Mouse (Mus musculus): ENCODE measurements around the gene Ermard. TPM values are rescaled to one million over a fixed set of nuclear protein-coding genes. Genes with fewer than 3 reads are reported as not detected.

Gene Ermard
- polyA plus RNA-seq, 1 experiment from 2014 or later, result 54.7 TPM

DNA sequence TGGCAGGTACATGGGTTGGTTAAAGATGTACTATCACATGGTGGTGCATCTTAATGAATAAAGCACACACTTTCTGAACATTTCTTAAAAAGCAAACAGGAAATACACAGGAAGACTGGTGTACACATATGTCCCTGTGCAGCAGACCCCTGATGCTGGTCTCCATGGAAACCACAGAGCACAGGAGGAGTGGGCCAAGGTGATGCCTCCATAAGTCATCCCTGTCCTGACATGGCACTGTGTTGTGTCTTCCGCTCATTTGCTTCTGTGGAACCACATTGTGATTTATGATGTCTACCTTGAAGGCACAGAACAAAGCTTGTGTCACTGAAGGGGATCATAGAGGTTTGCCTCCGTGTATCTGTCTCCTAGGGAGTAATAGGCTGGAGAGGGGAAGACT lies 31.2 kb downstream of the Ermard start:
- Histone ChIP-seq H3K36me3 (ENCODE audit: control insufficient read depth, insufficient read depth, low read length) (no peaks in the 10 kb centered on the region), H3K4me2 (ENCODE audit: low read length) (no peak overlapping the region), H3K4me3 (ENCODE audit: low read depth, low read length) (no peak overlapping the region), H3K9ac (ENCODE audit: low read length) (no peak overlapping the region), H3K27me3 (replicated peaks; ENCODE audit: control insufficient read depth, insufficient read depth, low read length) (no peaks in the 10 kb centered on the region), H3K4me1 (ENCODE audit: control insufficient read depth, insufficient read depth, low read length) (no peaks in the 10 kb centered on the region), H3K27ac (ENCODE audit: low read depth, low read length) (no peak overlapping the region), H3K9me3 (replicated peaks; ENCODE audit: control insufficient read depth, low read length) (no peaks in the 10 kb centered on the region)
- DNase-seq (ENCODE audit: low spot score) (no peak), ATAC-seq (no peak)
- 96% methylated on average over 2 of the region's 2 CpGs for WGBS

DNA sequence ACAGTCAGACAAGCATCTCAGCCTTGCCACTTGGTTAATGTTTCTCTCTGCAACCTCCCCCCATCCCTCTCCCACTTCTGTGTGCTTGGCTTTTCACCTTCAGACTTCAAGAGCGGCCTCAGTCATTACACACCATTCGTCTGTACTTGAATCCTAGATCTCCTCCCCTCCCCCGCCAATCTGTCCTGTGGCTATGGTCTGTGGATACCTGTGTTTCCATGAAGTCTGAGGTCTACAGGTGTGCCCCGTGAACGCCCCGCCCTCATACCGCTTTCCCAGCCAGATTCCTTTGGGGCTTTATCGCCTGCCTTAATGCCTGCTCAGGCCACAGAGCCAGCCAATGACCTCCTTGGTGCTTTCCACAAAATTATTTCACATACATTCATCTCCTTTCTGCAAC lies 34.0 kb downstream of the Ermard start:
- no peaks in the 10 kb centered on the region for H3K27me3 ChIP-seq (replicated peaks; ENCODE audit: control insufficient read depth, insufficient read depth, low read length)
- DNase-seq (ENCODE audit: low spot score) (no peak), ATAC-seq (no peak)
- H3K36me3 ChIP-seq (ENCODE audit: control insufficient read depth, insufficient read depth, low read length), result no peaks in the 10 kb centered on the region
- H3K4me3 ChIP-seq (ENCODE audit: low read depth, low read length), result no peak overlapping the region
- H3K9me3 ChIP-seq (replicated peaks; ENCODE audit: control insufficient read depth, low read length), result no peaks in the 10 kb centered on the region
- H3K27ac ChIP-seq (ENCODE audit: low read depth, low read length), result no peak overlapping the region
- no peak overlapping the region for H3K9ac ChIP-seq (ENCODE audit: low read length)
- no peaks in the 10 kb centered on the region for H3K4me1 ChIP-seq (ENCODE audit: control insufficient read depth, insufficient read depth, low read length)
- no peak overlapping the region for H3K4me2 ChIP-seq (ENCODE audit: low read length)
- 90% methylated on average over 8 of the region's 8 CpGs for WGBS

DNA sequence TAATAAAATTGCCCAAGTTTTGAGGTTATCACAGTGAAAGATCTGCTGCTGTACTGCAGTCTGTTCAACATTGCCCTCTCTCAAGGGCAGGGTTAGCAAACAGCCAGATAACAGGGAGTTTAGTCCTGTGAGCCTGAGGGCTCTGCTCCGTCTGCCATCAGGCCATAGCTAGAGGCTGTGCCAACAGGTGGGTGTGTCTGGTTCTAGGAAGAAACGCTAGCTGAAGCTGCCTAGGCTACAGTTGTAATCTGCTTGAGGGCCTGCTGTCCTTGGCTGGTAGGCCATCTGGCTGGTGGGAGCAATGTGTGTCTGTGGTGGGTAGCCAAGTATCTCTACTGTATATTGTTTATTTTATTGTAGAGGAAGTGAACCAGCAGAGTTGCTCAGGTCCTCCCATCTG lies 36.5 kb downstream of the Ermard start:
- H3K9ac ChIP-seq (ENCODE audit: low read length), result no peak overlapping the region
- H3K4me2 ChIP-seq (ENCODE audit: low read length), result no peak overlapping the region
- 58% methylated on average over 2 of the region's 2 CpGs for WGBS
- H3K4me3 ChIP-seq (ENCODE audit: low read depth, low read length), result no peak overlapping the region
- ATAC-seq (no peak), DNase-seq (ENCODE audit: low spot score) (peak; percentile 20)
- no peaks in the 10 kb centered on the region for H3K4me1 ChIP-seq (ENCODE audit: control insufficient read depth, insufficient read depth, low read length)
- no peaks in the 10 kb centered on the region for H3K27me3 ChIP-seq (replicated peaks; ENCODE audit: control insufficient read depth, insufficient read depth, low read length)
- no peaks in the 10 kb centered on the region for H3K36me3 ChIP-seq (ENCODE audit: control insufficient read depth, insufficient read depth, low read length)
- no peak overlapping the region for H3K27ac ChIP-seq (ENCODE audit: low read depth, low read length)
- no peaks in the 10 kb centered on the region for H3K9me3 ChIP-seq (replicated peaks; ENCODE audit: control insufficient read depth, low read length)

DNA sequence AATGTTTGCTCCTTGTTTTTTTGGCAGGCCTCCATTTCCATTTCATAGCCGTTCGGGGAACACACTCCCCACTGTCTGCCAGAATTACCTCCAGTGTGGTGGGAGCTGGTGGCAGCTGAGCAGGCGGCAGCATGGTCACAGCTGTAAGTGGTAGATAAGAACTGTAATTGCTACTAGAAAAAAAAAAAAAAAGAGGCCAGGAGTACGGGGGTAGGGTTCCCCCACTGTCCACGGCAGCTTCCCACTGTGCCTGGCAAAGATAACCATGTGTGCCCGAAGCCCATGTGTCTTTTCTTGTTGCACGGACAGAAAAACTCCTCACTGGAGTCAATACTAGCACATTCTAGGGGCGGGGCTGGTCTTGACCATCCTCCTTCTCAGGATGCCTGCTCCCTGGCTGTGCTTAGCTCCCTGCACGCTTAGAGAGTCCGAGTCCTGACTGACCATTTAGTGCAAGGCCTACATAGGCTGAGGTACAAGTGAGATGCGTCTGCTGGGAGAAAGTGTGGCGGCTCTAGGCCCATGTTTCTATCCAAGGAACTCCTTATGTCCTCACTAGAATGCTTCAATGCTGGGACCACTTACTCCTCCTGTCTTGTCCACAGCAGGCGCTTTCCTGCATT lies 43.3 kb downstream of the Ermard start:
- Histone ChIP-seq H3K27ac (ENCODE audit: low read depth, low read length) (no peak overlapping the region), H3K9me3 (replicated peaks; ENCODE audit: control insufficient read depth, low read length) (no peaks in the 10 kb centered on the region), H3K27me3 (replicated peaks; ENCODE audit: control insufficient read depth, insufficient read depth, low read length) (no peaks in the 10 kb centered on the region), H3K4me2 (ENCODE audit: low read length) (no peak overlapping the region), H3K9ac (ENCODE audit: low read length) (no peak overlapping the region), H3K4me3 (ENCODE audit: low read depth, low read length) (no peak overlapping the region), H3K36me3 (ENCODE audit: control insufficient read depth, insufficient read depth, low read length) (no peaks in the 10 kb centered on the region), H3K4me1 (ENCODE audit: control insufficient read depth, insufficient read depth, low read length) (peaks cover 12% of the 10 kb centered on the region)
- DNase-seq (ENCODE audit: low spot score), result no peak
- ATAC-seq, result 0 out of 2 replicates have a peak, but pooled peaks have one; percentile 19
- WGBS, result 62% methylated on average over 13 of the region's 13 CpGs

DNA sequence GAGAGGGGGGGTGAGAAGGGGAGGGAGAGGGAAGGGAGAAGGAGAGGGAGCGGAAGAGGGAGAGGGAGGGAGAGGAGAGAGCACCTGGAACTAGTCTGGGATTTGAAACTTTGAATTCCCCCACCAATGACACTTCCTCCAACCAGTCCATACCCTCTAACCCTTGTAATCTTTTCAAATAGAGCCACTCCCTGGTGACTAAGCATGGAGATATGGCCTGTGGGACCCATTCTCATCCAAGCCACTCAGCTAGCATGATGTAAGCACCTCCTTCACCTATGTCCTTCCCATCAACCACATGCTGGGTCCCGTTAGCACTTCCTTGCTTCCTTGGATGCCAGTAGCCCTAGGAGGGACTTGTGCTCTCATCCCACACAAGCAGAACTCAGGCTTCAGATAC lies 44.0 kb downstream of the Ermard start:
- WGBS, result 74% methylated on average over 2 of the region's 2 CpGs
- Histone ChIP-seq H3K27ac (ENCODE audit: low read depth, low read length) (no peak overlapping the region), H3K9me3 (replicated peaks; ENCODE audit: control insufficient read depth, low read length) (no peaks in the 10 kb centered on the region), H3K36me3 (ENCODE audit: control insufficient read depth, insufficient read depth, low read length) (no peaks in the 10 kb centered on the region), H3K27me3 (replicated peaks; ENCODE audit: control insufficient read depth, insufficient read depth, low read length) (no peaks in the 10 kb centered on the region), H3K4me2 (ENCODE audit: low read length) (no peak overlapping the region), H3K4me1 (ENCODE audit: control insufficient read depth, insufficient read depth, low read length) (peaks cover 12% of the 10 kb centered on the region), H3K9ac (ENCODE audit: low read length) (no peak overlapping the region), H3K4me3 (ENCODE audit: low read depth, low read length) (no peak overlapping the region)
- DNase-seq (ENCODE audit: low spot score), result no peak
- ATAC-seq, result no peak

DNA sequence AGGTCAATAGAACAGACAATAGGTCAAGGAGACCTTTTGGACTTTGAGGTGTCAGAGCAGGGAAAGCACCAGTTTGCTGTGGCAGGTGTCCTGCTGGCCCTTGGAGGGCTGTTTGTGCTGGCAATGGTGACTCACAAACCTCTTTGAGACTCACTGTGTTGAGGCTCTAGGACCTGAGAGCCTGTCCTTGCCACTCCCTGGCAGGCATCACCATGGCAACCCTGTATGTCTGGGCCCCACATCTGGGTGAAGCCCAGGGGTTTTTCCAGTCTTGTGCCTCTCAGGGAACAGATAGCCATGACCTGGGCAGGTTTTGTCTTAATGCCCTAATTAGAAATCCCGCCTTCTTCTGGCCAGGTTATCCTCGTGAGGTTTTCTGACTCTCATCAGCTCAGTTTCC lies 47.2 kb downstream of the Ermard start:
- Histone ChIP-seq H3K4me1 (ENCODE audit: control insufficient read depth, insufficient read depth, low read length) (peaks cover 12% of the 10 kb centered on the region), H3K4me3 (ENCODE audit: low read depth, low read length) (no peak overlapping the region), H3K4me2 (ENCODE audit: low read length) (no peak overlapping the region), H3K9ac (ENCODE audit: low read length) (0 out of 2 replicates have a peak overlapping the region, but pooled peaks have one; percentile 13), H3K27ac (ENCODE audit: low read depth, low read length) (peak overlapping the region; percentile 48; the same call in 1 of the 2 replicates), H3K27me3 (replicated peaks; ENCODE audit: control insufficient read depth, insufficient read depth, low read length) (no peaks in the 10 kb centered on the region), H3K36me3 (ENCODE audit: control insufficient read depth, insufficient read depth, low read length) (no peaks in the 10 kb centered on the region), H3K9me3 (replicated peaks; ENCODE audit: control insufficient read depth, low read length) (no peaks in the 10 kb centered on the region)
- ATAC-seq (peak; percentile 54), DNase-seq (ENCODE audit: low spot score) (peak; percentile 25)
- WGBS, result 23% methylated on average over 2 of the region's 2 CpGs

DNA sequence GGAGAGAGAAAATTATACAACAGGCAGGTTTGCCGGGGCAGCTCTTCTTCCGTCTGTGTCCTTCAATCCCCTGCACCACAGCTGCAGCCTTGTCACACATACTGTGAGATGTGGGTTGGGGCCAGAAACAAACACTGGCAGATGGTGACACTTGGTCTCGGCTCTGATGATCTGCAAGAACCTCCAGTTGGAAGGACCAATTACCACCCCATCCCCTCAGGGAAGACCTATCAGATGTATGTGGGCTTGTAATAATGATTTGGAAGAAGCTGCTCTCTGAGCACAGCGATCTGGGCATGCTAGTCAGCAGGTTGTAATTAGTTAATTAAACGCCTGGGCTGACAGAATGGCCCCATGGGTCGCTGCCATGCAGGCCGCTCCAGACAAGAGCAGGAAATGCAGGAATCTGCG lies 47.6 kb downstream of the Ermard start:
- DNase-seq (ENCODE audit: low spot score) (peak; percentile 78), ATAC-seq (peak; percentile 82)
- peak overlapping the region; percentile 48; the same call in 1 of the 2 replicates for H3K27ac ChIP-seq (ENCODE audit: low read depth, low read length)
- no peaks in the 10 kb centered on the region for H3K27me3 ChIP-seq (replicated peaks; ENCODE audit: control insufficient read depth, insufficient read depth, low read length)
- H3K4me2 ChIP-seq (ENCODE audit: low read length), result 0 out of 2 replicates have a peak overlapping the region, but pooled peaks have one; percentile 16
- 0 out of 2 replicates have a peak overlapping the region, but pooled peaks have one; percentile 13 for H3K9ac ChIP-seq (ENCODE audit: low read length)
- H3K4me3 ChIP-seq (ENCODE audit: low read depth, low read length), result no peak overlapping the region
- WGBS, result 15% methylated on average over 8 of the region's 8 CpGs
- no peaks in the 10 kb centered on the region for H3K9me3 ChIP-seq (replicated peaks; ENCODE audit: control insufficient read depth, low read length)
- H3K36me3 ChIP-seq (ENCODE audit: control insufficient read depth, insufficient read depth, low read length), result no peaks in the 10 kb centered on the region
- peaks cover 12% of the 10 kb centered on the region for H3K4me1 ChIP-seq (ENCODE audit: control insufficient read depth, insufficient read depth, low read length)

DNA sequence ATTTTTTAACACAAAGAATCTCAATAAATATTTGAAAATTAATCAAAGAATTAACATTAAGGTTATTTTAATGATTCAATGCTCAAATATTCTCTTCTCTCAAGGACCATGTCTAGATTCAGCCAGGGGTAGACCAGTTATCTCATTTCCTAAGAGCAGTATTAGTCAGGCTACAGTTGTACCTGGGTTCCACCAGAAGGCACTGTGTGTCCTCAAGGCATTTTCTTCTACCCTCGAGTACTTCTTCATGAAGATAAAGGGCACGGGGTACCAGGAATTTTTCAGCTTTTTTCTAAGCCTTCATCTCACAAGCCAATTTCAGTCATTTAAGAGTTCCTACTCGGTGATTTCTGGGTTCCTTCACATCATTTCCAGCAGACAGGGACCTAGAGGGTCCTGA lies 50.7 kb downstream of the Ermard start:
- Histone ChIP-seq H3K4me3 (ENCODE audit: low read depth, low read length) (no peak overlapping the region), H3K9me3 (replicated peaks; ENCODE audit: control insufficient read depth, low read length) (no peaks in the 10 kb centered on the region), H3K36me3 (ENCODE audit: control insufficient read depth, insufficient read depth, low read length) (no peaks in the 10 kb centered on the region), H3K9ac (ENCODE audit: low read length) (no peak overlapping the region), H3K4me1 (ENCODE audit: control insufficient read depth, insufficient read depth, low read length) (peaks cover 12% of the 10 kb centered on the region), H3K4me2 (ENCODE audit: low read length) (no peak overlapping the region), H3K27ac (ENCODE audit: low read depth, low read length) (no peak overlapping the region), H3K27me3 (replicated peaks; ENCODE audit: control insufficient read depth, insufficient read depth, low read length) (no peaks in the 10 kb centered on the region)
- ATAC-seq (no peak), DNase-seq (ENCODE audit: low spot score) (no peak)
- WGBS, result 82% methylated on average over 3 of the region's 3 CpGs

DNA sequence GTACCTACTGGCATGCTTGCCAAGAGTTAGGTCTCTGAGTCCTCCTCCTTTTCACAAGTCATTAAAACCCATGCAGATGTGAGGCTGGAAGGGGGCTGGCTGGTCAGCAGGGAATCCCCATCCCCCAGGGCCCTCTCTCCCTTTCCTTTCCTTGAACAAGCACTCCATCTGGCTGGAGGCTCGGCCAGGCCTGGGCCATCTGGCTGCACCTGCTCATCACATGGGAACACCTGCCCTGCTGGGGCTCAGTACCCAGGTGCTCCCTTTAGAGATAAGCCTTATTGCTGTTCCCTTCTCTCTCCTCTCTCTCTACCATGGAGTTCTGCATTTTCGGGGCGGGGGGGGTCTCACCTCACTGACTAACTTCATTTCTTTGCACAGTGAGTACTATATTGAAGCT lies 52.5 kb downstream of the Ermard start:
- Histone ChIP-seq H3K36me3 (ENCODE audit: control insufficient read depth, insufficient read depth, low read length) (no peaks in the 10 kb centered on the region), H3K9me3 (replicated peaks; ENCODE audit: control insufficient read depth, low read length) (no peaks in the 10 kb centered on the region), H3K9ac (ENCODE audit: low read length) (no peak overlapping the region), H3K4me2 (ENCODE audit: low read length) (no peak overlapping the region), H3K27me3 (replicated peaks; ENCODE audit: control insufficient read depth, insufficient read depth, low read length) (no peaks in the 10 kb centered on the region), H3K4me3 (ENCODE audit: low read depth, low read length) (no peak overlapping the region), H3K4me1 (ENCODE audit: control insufficient read depth, insufficient read depth, low read length) (peaks cover 6% of the 10 kb centered on the region), H3K27ac (ENCODE audit: low read depth, low read length) (no peak overlapping the region)
- ATAC-seq (no peak), DNase-seq (ENCODE audit: low spot score) (no peak)
- 37% methylated on average over 3 of the region's 3 CpGs for WGBS

Measured in forebrain, embryonic 14.5 days (tissue).